Mouse (Mus musculus): ENCODE measurements at regions not wholly inside any gene's neighbourhood (a gene's known extent, or its start where the extent isn't known, plus 50 kb on each side); places are given as distances from the start of the nearest gene placed in this dataset.

- DNase-seq = peak; percentile 32
Observed at GRCm38 (mm10) chr10:117940441-117941265, 94.8 kb upstream of the Rap1b start.

DNA sequence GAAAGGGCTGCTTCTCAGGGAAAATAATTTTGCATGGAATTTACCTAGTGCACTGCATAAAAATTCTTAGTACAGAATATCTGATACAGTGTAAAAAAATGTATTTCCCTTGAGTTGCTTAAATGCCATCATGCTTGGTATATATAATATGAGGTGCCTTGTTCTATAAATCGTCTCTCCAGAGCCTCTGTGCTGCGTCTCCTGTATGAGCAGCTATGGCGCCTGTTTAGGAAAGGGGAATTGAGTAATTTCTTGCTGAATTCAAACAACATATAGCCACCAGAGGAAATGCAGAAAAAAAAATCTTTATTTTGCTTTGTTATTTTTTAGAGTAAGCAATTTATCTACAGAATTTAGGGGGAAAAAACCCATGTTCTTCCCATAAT, 95.4 kb upstream of the Rap1b start:
- no peak for DNase-seq

DNA sequence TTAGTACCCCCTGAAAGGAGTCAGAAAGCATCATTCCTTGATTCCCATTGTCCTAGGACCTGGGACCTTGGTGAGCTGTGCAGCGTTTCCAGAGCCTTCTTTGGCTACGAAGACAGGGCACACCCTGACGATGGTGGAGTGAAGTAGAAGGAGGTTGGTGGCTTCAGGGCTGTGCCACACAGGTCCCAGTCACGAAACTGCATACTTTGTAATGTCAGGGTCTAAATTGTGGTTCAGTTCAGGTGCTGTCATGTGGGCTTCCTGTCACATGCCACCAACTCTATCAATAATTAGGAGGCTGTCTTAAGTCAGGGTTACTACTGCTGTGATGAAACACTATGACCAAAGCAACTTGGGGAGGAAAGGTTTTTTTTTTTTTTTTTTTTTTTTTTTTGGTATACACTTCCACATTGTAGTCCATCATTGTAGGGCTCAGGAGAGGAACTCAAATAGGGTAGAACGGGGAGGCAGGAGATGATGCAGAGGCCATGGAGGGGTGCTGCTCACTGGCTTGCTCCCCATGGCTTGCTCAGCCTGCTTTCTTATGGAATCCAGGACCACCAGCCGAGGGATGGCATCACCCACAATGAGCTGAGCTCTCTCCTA, 98.0 kb upstream of the Rap1b start:
- no peak for DNase-seq

GRCm38 (mm10) chr10:117947191-117947590, 101.4 kb upstream of the Rap1b start:
- no peak for DNase-seq

- DNase-seq = no peak
Observed at GRCm38 (mm10) chr10:117947911-117948310, 102.1 kb upstream of the Rap1b start.

DNA sequence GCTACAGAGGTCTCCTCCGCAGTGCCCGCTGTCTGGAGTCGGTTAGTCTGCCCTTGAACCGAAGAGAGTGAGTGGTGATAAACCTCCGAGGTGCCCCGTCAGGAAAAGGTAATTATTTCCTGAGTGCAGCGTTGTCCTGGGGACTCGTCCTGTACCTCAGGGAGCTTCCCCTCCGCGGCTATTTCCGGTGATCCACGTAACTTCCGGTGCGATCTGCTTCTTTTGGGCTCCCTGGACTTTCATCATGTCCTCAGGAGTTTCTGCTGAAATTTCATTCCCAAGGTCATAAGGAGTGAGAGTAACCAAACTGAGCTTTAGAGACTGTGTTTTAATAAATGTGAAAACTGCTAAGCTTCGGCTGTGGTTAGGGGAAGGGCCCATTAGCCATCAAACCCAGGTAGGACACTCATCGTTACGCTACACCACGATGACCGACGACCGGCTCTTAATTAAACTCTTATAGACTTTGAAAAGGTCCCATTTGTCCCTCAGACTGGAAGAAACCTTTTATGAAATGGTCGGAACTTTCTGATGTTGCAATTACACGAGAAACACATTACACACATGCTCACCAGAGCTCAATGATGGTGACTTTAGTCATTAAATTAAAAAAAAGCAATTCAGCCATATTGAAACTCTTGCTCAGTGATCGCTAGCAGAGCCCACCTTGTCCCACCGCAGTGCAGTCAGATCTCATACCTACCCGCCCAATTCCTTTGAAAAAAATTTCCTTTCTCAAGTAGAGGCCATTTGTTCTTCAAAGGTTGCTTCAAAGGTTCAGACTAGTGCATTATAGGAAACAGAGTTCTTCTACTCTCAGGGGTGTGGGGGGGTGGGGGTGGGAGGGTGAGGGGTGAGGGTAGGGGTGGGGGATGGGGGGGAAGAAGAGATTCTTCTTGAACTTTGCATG, 106.5 kb upstream of the Rap1b start:
- no peak for DNase-seq

DNA sequence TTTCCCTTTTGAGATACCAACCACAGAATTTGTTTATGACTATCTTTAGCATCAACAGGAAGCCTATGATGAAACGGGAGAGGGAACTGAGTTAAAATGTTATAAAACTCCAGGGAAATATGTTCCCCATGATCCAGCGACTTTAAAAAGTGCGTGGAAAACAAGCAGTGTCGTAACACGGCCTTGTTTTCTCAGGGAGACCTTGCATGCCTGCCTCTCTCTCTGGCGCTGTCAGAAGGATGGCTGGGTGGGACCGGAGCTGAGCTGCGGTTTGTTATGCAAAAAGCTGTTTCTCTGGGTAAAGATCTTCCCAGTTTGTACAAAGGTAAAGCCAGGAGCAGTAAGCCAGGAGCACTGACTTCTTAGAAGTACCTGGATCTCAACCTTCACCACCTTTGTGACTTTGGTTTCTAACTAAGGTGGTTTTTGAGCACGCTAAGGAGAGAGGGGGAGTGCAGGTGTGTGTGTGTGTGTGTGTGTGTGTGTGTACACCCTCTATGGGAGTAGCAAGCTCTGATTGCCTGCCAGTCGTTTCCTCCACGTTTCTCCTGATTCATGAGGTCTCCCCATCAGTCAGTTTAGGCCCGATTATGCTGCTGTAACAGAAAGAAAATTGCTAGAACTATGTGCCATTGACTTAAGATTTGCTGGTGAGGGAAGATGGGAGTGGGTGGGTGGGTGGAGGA, 107.3 kb upstream of the Rap1b start:
- DNase-seq = peak; percentile 73

DNA sequence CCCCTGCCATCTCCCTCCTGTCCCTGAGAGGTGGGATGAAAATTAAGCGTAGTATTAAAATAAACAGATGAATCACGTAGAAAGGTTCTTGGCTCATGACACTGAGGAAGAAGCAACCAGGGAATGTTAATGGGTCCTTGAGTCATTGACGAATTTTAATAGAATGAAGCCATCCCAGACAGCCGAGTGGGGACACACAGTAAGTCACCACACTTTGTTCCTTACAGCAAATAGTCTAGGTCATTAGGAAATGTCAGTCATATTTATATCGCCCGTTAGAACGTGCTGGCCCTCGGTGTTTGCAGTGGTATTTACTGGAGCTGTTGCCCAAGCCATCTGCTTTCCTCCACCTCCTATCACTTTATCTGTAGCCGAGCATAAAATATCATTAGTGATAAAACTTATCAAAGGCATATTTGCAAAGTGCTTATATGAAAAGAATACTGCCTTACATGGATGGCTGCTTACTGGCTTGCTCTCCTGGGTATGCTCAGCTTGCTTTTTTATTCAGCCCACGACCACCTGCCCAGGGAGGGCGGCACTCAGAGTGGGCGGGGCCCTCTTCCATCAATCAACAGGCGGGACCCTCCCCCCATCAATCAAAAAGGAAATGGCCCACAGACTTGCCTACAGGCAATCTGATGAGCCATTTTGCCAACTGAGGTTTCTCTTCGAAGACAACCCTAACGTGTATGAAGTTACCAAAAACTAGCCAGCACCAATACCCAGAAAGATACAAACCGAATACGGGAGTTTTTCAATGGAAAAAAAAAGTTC, 110.5 kb upstream of the Rap1b start:
- DNase-seq = no peak

DNA sequence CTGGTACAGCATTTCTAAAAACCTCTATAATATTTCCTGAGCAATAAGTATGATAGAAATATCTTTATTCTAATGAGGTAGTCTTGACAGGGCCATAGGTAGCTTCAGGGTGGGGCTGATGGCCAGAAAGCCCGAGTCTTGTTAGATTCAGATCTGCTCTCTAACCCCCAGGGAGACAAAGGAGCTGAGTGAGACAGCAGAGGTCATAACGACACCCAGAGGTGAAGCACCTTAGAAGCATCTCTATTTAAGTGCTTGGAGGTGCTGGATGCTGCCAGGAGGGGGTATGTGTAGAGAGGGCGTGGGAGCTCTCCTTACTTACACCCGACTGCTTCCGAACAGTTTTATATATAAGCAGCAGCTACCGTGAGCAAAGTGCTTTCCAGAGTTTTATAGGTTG, 128.9 kb upstream of the Rap1b start:
- DNase-seq = no peak

GRCm38 (mm10) chr10:117975467-117975866, 129.6 kb upstream of the Rap1b start:
- no peak for DNase-seq

DNA sequence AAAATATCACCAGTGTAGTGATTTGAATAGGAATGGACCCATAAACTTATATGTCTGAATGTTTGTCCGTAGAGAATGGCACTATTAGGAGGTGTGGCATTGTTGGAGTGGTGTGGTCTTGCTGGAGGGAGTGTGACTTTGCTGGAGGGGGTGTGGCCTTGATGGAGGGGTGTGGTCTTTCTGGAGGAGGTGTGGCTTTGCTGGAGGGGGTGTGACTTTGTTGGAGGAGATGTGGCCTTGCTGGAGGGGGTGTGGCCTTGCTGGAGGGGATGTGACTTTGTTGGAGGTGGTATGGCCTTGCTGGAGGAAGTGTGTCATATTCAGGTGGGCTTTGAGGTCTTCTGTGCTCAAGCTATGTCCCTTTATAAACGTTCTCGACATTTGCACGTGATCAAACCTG, 133.3 kb upstream of the Rap1b start:
- DNase-seq = no peak

DNA sequence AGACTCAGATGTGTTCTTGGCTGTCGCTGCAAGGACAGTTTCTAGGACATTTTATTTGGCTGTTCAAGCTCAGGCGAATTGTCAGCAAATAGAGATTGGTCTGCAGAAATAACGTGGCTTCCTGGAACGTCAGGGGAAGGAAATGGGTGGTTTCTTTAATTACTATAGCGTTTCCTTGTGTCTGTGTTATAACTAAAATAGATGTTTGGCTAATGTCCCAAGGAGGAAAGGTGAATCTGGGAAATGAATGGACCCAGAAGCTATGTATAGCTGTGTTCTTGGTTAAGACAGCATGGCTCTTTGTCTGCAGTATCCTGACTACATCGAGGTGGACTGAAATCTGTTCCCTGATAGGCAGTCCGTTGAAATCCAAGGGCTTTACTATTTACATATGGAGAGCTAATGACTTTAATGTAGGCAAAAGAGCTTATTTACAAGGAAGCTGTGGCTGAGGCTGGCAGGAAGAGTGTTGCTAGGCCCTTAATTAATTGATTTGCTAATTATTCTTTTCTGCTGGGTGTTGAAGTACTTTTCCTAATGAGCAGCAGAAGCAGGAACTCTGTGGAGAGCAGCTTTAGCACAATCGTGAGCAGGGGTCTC, 136.9 kb upstream of the Rap1b start:
- peak; percentile 17 for DNase-seq

GRCm38 (mm10) chr10:117983271-117983670, 137.4 kb upstream of the Rap1b start:
- DNase-seq = no peak

- DNase-seq = no peak
Observed at GRCm38 (mm10) chr10:117984784-117985602, 139.2 kb upstream of the Rap1b start.

DNA sequence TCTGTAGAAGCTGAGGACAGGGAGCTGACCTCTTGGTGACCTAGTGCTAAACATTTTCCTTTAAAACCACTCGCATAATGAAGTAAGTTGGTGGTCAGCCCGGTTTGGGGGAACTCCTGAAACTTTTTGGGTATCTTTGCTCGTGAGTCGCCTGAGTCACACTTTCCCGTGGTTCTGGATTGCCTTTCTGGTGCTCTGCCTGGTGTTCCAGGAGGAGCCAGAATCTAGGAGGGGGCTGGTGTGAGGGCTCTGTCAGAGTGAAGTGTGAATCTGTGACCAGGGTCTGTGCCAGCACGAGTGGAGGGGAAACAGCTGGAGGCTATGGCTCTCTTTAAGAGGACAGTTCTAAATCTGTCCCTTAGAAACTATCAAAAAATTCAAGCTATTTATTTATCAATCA, 141.8 kb upstream of the Rap1b start:
- no peak for DNase-seq

DNA sequence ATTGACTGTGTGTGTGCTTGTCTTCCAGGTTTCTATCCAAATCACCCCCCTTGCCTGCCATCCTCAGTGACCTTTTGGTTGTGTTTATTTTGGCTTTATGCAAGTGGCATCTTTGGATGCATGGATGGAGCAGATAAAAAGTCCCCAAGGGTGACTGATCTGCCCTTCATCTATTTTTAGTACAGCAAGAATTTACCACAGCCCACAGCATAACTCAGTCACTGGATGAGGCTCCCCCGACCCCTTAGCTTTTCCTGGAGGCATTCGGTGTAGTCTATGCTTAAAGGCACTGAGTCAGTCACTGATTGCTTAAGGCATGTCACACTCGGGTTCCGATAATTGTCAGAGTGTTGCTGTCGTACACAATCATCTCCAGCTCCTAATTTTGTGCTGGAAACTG, 142.2 kb upstream of the Rap1b start:
- DNase-seq = no peak

DNA sequence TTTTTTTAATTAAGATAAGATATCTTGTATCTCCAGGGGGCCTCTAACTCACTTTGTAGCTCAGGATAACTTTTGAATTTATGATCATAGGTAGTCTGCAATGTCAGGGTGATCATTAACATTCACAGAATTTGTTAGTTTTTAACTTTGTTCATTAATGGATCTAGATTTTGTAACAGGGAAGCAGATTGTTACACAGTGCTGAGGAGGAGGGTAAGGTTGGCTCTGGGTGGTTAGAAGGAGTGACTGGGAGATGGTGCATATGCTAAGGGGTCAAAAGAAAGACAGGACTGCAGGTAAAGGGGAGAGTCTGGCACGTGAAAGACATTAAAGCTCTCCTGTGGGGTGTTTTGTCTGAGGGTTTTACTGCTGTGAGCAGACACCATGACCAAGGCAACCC, 145.3 kb upstream of the Rap1b start:
- DNase-seq = no peak

DNA sequence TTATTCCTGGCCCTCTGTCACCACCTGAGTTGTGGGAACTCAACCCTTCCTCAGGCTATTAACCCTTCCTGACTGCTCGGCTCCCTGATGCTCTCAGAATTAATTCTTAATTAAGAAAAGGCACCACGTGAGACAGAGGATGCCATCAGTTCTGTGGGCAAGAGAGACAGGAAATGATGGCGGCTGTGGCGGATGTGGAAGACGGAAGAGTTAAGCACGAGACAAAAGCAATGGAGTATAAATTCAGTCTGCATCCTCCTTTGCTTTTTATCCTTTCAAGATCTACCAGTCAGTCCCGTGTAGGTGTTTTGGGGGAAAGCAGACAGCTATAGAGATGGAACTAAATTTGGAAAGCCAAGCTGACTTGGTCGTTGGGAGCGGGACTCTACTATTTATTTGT, 146.5 kb upstream of the Rap1b start:
- no peak for DNase-seq

DNA sequence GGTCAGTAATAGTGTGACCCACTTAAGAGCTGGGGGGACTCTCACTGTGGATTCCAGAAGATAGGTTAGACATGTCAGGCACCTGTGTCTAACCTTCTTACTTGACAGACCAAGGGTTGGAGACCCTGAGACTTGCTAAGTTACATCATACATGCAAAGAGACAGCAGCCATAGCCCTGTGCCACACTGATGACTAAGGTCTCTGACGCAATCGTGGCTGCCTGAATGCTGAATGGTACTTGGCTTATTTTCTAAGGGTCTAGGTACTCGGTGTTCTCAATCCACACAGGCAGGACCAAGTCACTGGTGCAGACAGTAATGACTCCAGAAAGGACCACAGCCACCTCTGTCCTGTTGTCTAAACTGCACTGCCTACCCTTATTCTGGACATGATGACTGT, 147.8 kb upstream of the Mdm1 start:
- no peak for DNase-seq

- no peak for DNase-seq
Observed at GRCm38 (mm10) chr10:117994768-117995167, 146.8 kb upstream of the Mdm1 start.

GRCm38 (mm10) chr10:117997796-117998195, 143.8 kb upstream of the Mdm1 start:
- no peak for DNase-seq

Data from adrenal gland, adult 8-10 months (tissue).